In genomic region chr17:71223676-71224075, GRCm38 (mm10) we compare ENCODE assay signal across 17 mouse cellular contexts. TPM values are rescaled to one million over a fixed set of nuclear protein-coding genes. Genes with fewer than 3 reads are reported as not detected.
DNase-seq lines count a peak whose midpoint lies in the region; ATAC-seq and TF ChIP-seq lines count a peak whose summit lies in the region.
"Had no signal": no experiment of that assay in that cellular context is flagged by ENCODE, and none has a peak within 500 bp of the region (broad histone marks: within the 10 kb centered on the region; RNA-seq: fewer than 3 reads in every experiment).

No protein-coding gene starts in this region.

- no peak for TF ChIP-seq CTCF in midbrain, postnatal 0 days (IDR thresholded peaks at IDR 0.05)

- no peak overlapping the region for H3K4me2 ChIP-seq in midbrain, embryonic 11.5 days
- H3K4me2 ChIP-seq in midbrain, postnatal 0 days (ENCODE audit: low read depth, low read length, poor library complexity, severe bottlenecking), result no peak overlapping the region
- no peak overlapping the region for H3K4me2 ChIP-seq in forebrain, embryonic 14.5 days (ENCODE audit: low read length)
- H3K4me2 ChIP-seq: limb, embryonic 15.5 days; lung, embryonic 15.5 days; midbrain, embryonic 15.5 days; stomach, embryonic 15.5 days had no signal

- no peak for ATAC-seq in midbrain, embryonic 11.5 days (ENCODE audit: low FRiP score)
- no peak for ATAC-seq in midbrain, postnatal 0 days (ENCODE audit: low FRiP score)
- ATAC-seq in CD4-positive, CD25-positive, alpha-beta regulatory T cell, adult 4 months, result peak; percentile 27
- peak; percentile 54 for ATAC-seq in megakaryocyte progenitor cell, adult 5-6 weeks (replicated peaks; ENCODE audit: poor library complexity)
- no peak for ATAC-seq in forebrain, embryonic 14.5 days
- ATAC-seq: forebrain, postnatal 0 days; hindbrain, embryonic 16.5 days; intestine, embryonic 16.5 days; midbrain, embryonic 15.5 days had no signal

- WGBS in midbrain, embryonic 11.5 days, result 83% methylated on average over 5 of the region's 5 CpGs
- 76% methylated on average over 5 of the region's 5 CpGs for WGBS in midbrain, postnatal 0 days
- WGBS in forebrain, embryonic 14.5 days, result 86% methylated on average over 5 of the region's 5 CpGs
- 88% methylated on average over 5 of the region's 5 CpGs for WGBS in limb, embryonic 10.5 days

- H3K4me3 ChIP-seq in midbrain, embryonic 11.5 days (ENCODE audit: low read depth, low read length), result no peak overlapping the region
- H3K4me3 ChIP-seq in midbrain, postnatal 0 days (ENCODE audit: low read depth, low read length), result no peak overlapping the region
- no peak overlapping the region for H3K4me3 ChIP-seq in forebrain, embryonic 14.5 days (ENCODE audit: low read depth, low read length)
- H3K4me3 ChIP-seq in limb, embryonic 10.5 days, result no peak overlapping the region
- H3K4me3 ChIP-seq: gastrocnemius, adult 2 months; limb, embryonic 15.5 days; lung, embryonic 15.5 days; midbrain, embryonic 15.5 days; stomach, embryonic 15.5 days had no signal

- no peaks in the 10 kb centered on the region for H3K4me1 ChIP-seq in midbrain, embryonic 11.5 days (ENCODE audit: control insufficient read depth, insufficient read depth, low read length)
- H3K4me1 ChIP-seq in midbrain, postnatal 0 days (ENCODE audit: insufficient read depth, low read length), result no peaks in the 10 kb centered on the region
- no peaks in the 10 kb centered on the region for H3K4me1 ChIP-seq in forebrain, embryonic 14.5 days (ENCODE audit: control insufficient read depth, insufficient read depth, low read length)
- H3K4me1 ChIP-seq in limb, embryonic 10.5 days, result peaks cover 4% of the 10 kb centered on the region; the same call in 1 of the 2 replicates
- H3K4me1 ChIP-seq: lung, embryonic 15.5 days; midbrain, embryonic 15.5 days; stomach, embryonic 15.5 days had no signal

- no peaks in the 10 kb centered on the region for H3K27me3 ChIP-seq in midbrain, embryonic 11.5 days (ENCODE audit: control insufficient read depth, insufficient read depth, low read length)
- H3K27me3 ChIP-seq in midbrain, postnatal 0 days (ENCODE audit: insufficient read depth, low read length), result no peaks in the 10 kb centered on the region
- no peaks in the 10 kb centered on the region for H3K27me3 ChIP-seq in forebrain, embryonic 14.5 days (replicated peaks; ENCODE audit: control insufficient read depth, insufficient read depth, low read length)
- no peaks in the 10 kb centered on the region for H3K27me3 ChIP-seq in limb, embryonic 10.5 days (ENCODE audit: low read depth, poor library complexity, severe bottlenecking)
- H3K27me3 ChIP-seq: limb, embryonic 15.5 days; lung, embryonic 15.5 days; midbrain, embryonic 15.5 days; stomach, embryonic 15.5 days had no signal

- H3K9me3 ChIP-seq in midbrain, embryonic 11.5 days (ENCODE audit: control insufficient read depth, low read length), result no peaks in the 10 kb centered on the region
- H3K9me3 ChIP-seq in midbrain, postnatal 0 days (ENCODE audit: low read length), result no peaks in the 10 kb centered on the region
- H3K9me3 ChIP-seq in forebrain, embryonic 14.5 days (replicated peaks; ENCODE audit: control insufficient read depth, low read length), result no peaks in the 10 kb centered on the region
- no peaks in the 10 kb centered on the region for H3K9me3 ChIP-seq in limb, embryonic 10.5 days (replicated peaks)
- H3K9me3 ChIP-seq: limb, embryonic 15.5 days; lung, embryonic 15.5 days; midbrain, embryonic 15.5 days; stomach, embryonic 15.5 days had no signal

- H3K9ac ChIP-seq in midbrain, embryonic 11.5 days (ENCODE audit: low read length), result no peak overlapping the region
- no peak overlapping the region for H3K9ac ChIP-seq in midbrain, postnatal 0 days (replicated peaks; ENCODE audit: low read length, poor library complexity, severe bottlenecking)
- no peak overlapping the region for H3K9ac ChIP-seq in forebrain, embryonic 14.5 days (ENCODE audit: low read length)
- H3K9ac ChIP-seq: forebrain, postnatal 0 days; limb, embryonic 15.5 days; lung, embryonic 15.5 days; midbrain, embryonic 15.5 days; stomach, embryonic 15.5 days had no signal

- H3K36me3 ChIP-seq in midbrain, embryonic 11.5 days (ENCODE audit: control insufficient read depth, insufficient read depth, low read length), result no peaks in the 10 kb centered on the region
- no peaks in the 10 kb centered on the region for H3K36me3 ChIP-seq in midbrain, postnatal 0 days (ENCODE audit: insufficient read depth, low read length)
- H3K36me3 ChIP-seq in forebrain, embryonic 14.5 days (ENCODE audit: control insufficient read depth, insufficient read depth, low read length), result 0 out of 2 replicates have a peak, but pooled peaks cover 6% of the 10 kb centered on the region
- H3K36me3 ChIP-seq in limb, embryonic 10.5 days, result peaks cover 43% of the 10 kb centered on the region
- H3K36me3 ChIP-seq: midbrain, embryonic 15.5 days; stomach, embryonic 15.5 days had no signal

- H3K27ac ChIP-seq in midbrain, embryonic 11.5 days (ENCODE audit: low read depth, low read length), result no peak overlapping the region
- H3K27ac ChIP-seq in midbrain, postnatal 0 days (ENCODE audit: low read depth, low read length), result no peak overlapping the region
- H3K27ac ChIP-seq in forebrain, embryonic 14.5 days (ENCODE audit: low read depth, low read length), result no peak overlapping the region
- no peak overlapping the region for H3K27ac ChIP-seq in limb, embryonic 10.5 days
- H3K27ac ChIP-seq: gastrocnemius, adult 2 months; limb, embryonic 15.5 days; lung, embryonic 15.5 days; midbrain, embryonic 15.5 days; stomach, embryonic 15.5 days had no signal

- DNase-seq in heart, adult 11 months, result peak; percentile 76
- DNase-seq in heart, adult 18-20 months, result no peak
- DNase-seq in midbrain, embryonic 11.5 days (ENCODE audit: low spot score, missing footprints), result peak; percentile 75
- DNase-seq in midbrain, postnatal 0 days (ENCODE audit: low spot score), result no peak
- DNase-seq in forebrain, embryonic 14.5 days (ENCODE audit: low spot score), result no peak
- no peak for DNase-seq in limb, embryonic 10.5 days (ENCODE audit: low spot score)
- DNase-seq: cerebellum, adult 8-10 months; forebrain, postnatal 0 days; gastrocnemius, adult 2 months had no signal

RNA-seq across cellular contexts. Expression of gene Lpin2, which starts 41.3 kb away (rescaled TPM):
- total RNA-seq in heart, adult 18-20 months (2021), result 10 to 100 TPM; 14.6 to 19.1 TPM
- polyA plus RNA-seq in midbrain, embryonic 11.5 days (2014; fragmentation: Nextera tagmentation; extraction: Ambion mirVana), result 31.6 and 35.4 TPM in 2 replicates
- total RNA-seq in midbrain, postnatal 0 days (2014; rRNA removed), result 53.4 and 61.7 TPM in 2 replicates
- 33.0 and 39.1 TPM in 2 replicates for polyA plus RNA-seq in midbrain, postnatal 0 days (2015; fragmentation: Nextera tagmentation; extraction: Ambion mirVana)
- polyA plus RNA-seq in CD4-positive, CD25-positive, alpha-beta regulatory T cell, adult 4 months (2017; shearing (Covaris generic)), result 10 to 100 TPM; 22.6 to 35.9 TPM
- 18.9 and 26.4 TPM in 2 replicates for total RNA-seq in megakaryocyte progenitor cell, adult 5-6 weeks (2015)
- total RNA-seq in megakaryocyte progenitor cell, adult 5-6 weeks (2017), result 26.1 and 47.3 TPM in 2 replicates
- polyA plus RNA-seq in forebrain, embryonic 14.5 days (2014; fragmentation: Nextera tagmentation; extraction: Ambion mirVana), result 29.8 and 36.7 TPM in 2 replicates
- polyA plus RNA-seq in limb, embryonic 10.5 days (2016; fragmentation: Nextera tagmentation; extraction: Ambion mirVana), result 40.0 and 51.8 TPM in 2 replicates

Comparison
In these comparisons a context has a peak if more than half of its experiments do, and no peak if none do; other contexts are left out.
1. DNase-seq: peak in heart, adult 11 months (single experiment) and midbrain, embryonic 11.5 days (single experiment); none in heart, adult 18-20 months (0 of 2), midbrain, postnatal 0 days (single experiment), forebrain, embryonic 14.5 days (single experiment) and limb, embryonic 10.5 days (single experiment).
2. ATAC-seq: peak in CD4-positive, CD25-positive, alpha-beta regulatory T cell, adult 4 months (single experiment) and megakaryocyte progenitor cell, adult 5-6 weeks (single experiment); none in midbrain, embryonic 11.5 days (single experiment), midbrain, postnatal 0 days (single experiment) and forebrain, embryonic 14.5 days (single experiment).